Mouse (Mus musculus) stomach, embryonic 14.5 days (tissue): ENCODE data around the gene Tmsb4x. TPM values are rescaled to one million over a fixed set of nuclear protein-coding genes. Genes with fewer than 3 reads are reported as not detected.

Source experiments
- ATAC-seq: fragments of 200-750 bp; cut with Nextera tagmentation; 2 replicates; pipeline ENCODE4 v1.8.0; 2017; ENCODE audit warnings: low read depth, moderate TSS enrichment; ENCODE audit not compliant: insufficient number of reproducible peaks, insufficient read depth, low FRiP score
- H3K27ac ChIP-seq: fragments of 300-500 bp; sonication (generic); 2 replicates; pipeline ENCODE4 v1.5.1; 2014; ENCODE audit warnings: mild to moderate bottlenecking, low read length, moderate library complexity, mixed read lengths
- H3K27me3 ChIP-seq: fragments of 300-500 bp; sonication (generic); 2 replicates; pipeline ENCODE4 v1.6.1; 2014; ENCODE audit warnings: low read length, control low read depth, mixed read lengths; ENCODE audit not compliant: control insufficient read depth, insufficient read depth
- H3K36me3 ChIP-seq: fragments of 300-500 bp; sonication (generic); 2 replicates; pipeline ENCODE4 v1.6.1; 2014; ENCODE audit warnings: mild to moderate bottlenecking, control low read depth, low read length, moderate library complexity, mixed read lengths; ENCODE audit not compliant: control insufficient read depth, insufficient read depth
- H3K4me1 ChIP-seq: fragments of 300-500 bp; sonication (generic); 2 replicates; pipeline ENCODE4 v1.6.1; 2014; ENCODE audit warnings: low read length, control low read depth, mixed read lengths; ENCODE audit not compliant: control insufficient read depth, insufficient read depth
- H3K4me2 ChIP-seq: fragments of 300-500 bp; sonication (generic); replicated peaks from 2 replicates; pipeline ENCODE4 v1.6.1; 2014; ENCODE audit warnings: low read depth, low read length, control low read depth
- H3K4me3 ChIP-seq: fragments of 300-500 bp; sonication (generic); 2 replicates; pipeline ENCODE4 v1.5.1; 2014; ENCODE audit warnings: low read depth, low read length, control low read depth
- H3K9ac ChIP-seq: fragments of 300-500 bp; sonication (generic); replicated peaks from 2 replicates; pipeline ENCODE4 v1.6.1; 2014; ENCODE audit warnings: low read depth, mild to moderate bottlenecking, control low read depth, low read length, moderate library complexity, mixed read lengths
- H3K9me3 ChIP-seq: fragments of 300-500 bp; sonication (generic); 2 replicates; pipeline ENCODE4 v1.6.1; 2016; ENCODE audit warnings: low read depth, low read length, control low read depth; ENCODE audit not compliant: control insufficient read depth
- WGBS: fragments of 180-500 bp; shearing (Covaris S2); extraction: QIAGEN DNeasy Blood & Tissue Kit; methylation state at CpG from one replicate; pipeline ENCODE4 v1.1.7; 2014; 5-methylcytosine and 5-hydroxymethylcytosine counted together
- polyA plus RNA-seq: library from polyadenylated mRNA; unstranded; fragments of >200 nt; fragmentation: Nextera tagmentation; extraction: Ambion mirVana; gene quantifications from 2 replicates; pipeline ENCODE4 v1.2.1, GENCODE M21; 2014

The Tmsb4x gene
- 5,407 TPM in 2 replicates for polyA plus RNA-seq

DNA sequence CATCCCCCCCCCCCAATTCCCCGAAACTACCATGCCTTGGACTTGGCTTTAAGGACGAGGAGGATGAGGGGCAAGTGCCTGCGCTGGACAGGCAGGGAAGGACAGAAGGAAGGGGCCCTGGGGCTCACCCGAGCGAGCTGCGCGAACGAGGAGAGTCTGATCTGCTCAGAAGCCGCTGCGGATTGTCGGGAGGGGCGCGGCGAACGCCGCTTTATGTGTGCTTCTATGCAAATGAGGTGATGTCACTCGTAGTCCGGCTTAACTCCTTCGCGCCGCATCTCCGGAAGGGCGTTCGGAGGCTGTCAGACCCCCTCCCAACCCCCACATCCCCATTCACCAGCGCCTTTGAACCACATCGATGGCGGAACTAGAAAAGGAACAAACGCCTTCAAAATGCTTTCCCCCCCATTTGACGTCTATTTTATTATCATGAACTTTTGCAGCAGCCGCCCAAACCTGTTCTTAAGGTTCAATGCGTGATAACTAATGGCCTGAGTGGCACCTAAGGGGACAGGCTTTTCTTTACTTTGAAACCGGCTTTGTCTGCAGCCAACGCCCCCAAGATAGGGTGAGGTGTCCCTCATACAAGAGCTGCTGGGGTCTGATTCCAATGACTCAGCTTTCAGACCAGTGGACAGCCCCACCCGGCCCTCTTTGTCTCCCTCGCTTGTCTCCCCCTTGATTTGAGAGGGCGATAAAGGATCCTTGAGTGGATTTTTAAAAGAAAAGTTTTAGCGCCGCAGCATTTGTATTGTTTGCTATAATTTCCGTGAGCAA is at the start of gene Tmsb4x:
TSS of gene Tmsb4x (minus strand) at position 338 of the 777 bp plus-strand sequence.
- peak within 1 kb of the TSS; percentile 51 for H3K4me3 ChIP-seq
- no peaks in the 10 kb centered on the region for H3K9me3 ChIP-seq
- no peaks in the 10 kb centered on the region for H3K4me1 ChIP-seq
- peak within 1 kb of the TSS; percentile 49 for H3K4me2 ChIP-seq
- H3K27me3 ChIP-seq = no peaks in the 10 kb centered on the region
- peak within 1 kb of the TSS; percentile 94 for H3K27ac ChIP-seq
- 22% methylated on average over 39 of the region's 39 CpGs for WGBS
- peak; percentile 90 for ATAC-seq
- peaks cover 4% of the 10 kb centered on the region; the same call in 1 of the 2 replicates for H3K36me3 ChIP-seq
- peak within 1 kb of the TSS; percentile 73 for H3K9ac ChIP-seq

DNA sequence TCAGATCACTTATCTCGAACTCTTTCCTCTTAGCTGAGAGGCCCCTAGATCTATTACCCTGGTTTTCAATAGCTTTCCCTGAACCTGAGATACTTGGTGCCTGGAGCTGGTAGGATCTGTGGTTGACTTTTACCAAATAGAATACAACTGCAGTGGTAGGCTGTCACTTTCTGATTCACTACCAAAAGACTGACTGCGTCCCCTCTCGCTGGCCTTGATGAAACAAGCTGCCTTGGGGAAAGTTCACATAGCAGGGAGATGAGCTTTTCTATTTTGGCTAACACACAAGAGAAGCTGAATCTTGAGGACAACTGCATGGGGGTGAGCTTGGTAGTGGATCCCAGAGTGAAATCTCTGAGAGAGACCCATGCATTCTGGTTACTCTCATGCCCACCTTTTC is 32.6 kb upstream of the Tmsb4x start:
- no peaks in the 10 kb centered on the region for H3K36me3 ChIP-seq
- H3K9me3 ChIP-seq = no peaks in the 10 kb centered on the region
- no peak for ATAC-seq
- no peak overlapping the region for H3K4me3 ChIP-seq
- no peak overlapping the region for H3K27ac ChIP-seq
- H3K4me1 ChIP-seq = no peaks in the 10 kb centered on the region
- H3K9ac ChIP-seq = no peak overlapping the region
- WGBS = 96% methylated on average over 3 of the region's 3 CpGs
- H3K4me2 ChIP-seq = no peak overlapping the region
- H3K27me3 ChIP-seq = no peaks in the 10 kb centered on the region

DNA sequence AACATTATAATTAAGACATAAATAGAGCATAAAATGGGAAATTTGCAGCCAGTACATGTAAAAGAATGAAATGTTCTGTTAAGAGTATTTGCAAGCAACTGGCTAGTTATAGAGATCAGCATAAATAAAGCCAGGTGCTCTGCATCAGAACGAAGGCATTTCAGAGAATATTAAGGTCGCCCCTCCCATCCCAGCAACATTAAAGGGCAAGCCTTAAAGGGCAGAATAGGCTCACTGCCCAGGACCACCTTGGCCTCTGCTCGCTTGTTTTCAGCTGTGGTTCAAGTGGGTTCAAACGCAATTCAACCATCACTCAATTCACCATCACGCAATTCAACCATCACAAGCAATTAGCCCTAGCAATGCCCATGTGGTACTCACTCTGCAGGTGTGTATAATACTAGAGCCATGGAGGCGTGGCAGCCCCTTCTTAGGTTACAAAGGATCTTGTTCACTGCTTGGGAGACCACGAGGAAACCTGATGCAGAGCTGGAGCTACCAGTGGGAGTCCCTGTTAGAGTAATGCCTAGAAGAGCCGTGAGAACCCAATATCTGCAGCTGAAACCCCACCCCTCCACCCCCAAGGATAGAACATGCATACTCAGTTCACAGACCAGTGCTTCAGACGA is 30.3 kb upstream of the Tmsb4x start:
- ATAC-seq = no peak
- H3K9ac ChIP-seq = no peak overlapping the region
- H3K4me3 ChIP-seq = no peak overlapping the region
- 60% methylated on average over 9 of the region's 9 CpGs for WGBS
- H3K9me3 ChIP-seq = no peaks in the 10 kb centered on the region
- no peaks in the 10 kb centered on the region for H3K4me1 ChIP-seq
- H3K36me3 ChIP-seq = no peaks in the 10 kb centered on the region
- H3K4me2 ChIP-seq = no peak overlapping the region
- no peaks in the 10 kb centered on the region for H3K27me3 ChIP-seq
- no peak overlapping the region for H3K27ac ChIP-seq

DNA sequence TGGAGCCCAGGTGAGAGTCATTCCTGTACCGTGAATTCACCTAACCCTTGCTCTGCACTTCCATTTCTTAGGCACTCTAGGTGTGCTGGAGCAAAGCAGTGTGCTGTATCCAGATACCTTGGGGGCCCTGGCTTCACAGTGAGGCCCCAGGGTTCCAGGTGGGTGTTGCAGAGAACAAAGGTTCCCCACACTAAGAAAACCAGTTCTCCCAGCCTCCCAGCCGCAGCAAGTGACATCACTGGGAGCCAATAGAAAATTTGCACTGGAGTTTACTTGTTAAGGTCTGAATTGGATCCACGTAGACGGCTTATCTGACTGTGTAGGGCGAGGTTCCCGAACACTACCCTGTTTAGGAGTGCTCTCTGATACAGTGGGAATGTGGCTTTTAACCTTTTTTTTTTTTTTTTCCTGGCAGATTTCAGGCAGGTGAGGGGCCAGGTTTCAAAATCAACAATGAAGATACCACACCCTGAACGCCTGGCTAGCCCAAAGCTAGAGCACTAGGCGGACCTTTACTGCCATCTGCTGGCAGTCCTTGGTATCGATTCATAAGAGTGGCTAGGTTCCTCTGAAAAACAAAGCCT is 24.1 kb upstream of the Tmsb4x start:
- ATAC-seq = peak; percentile 95
- H3K4me2 ChIP-seq = no peak overlapping the region
- H3K9me3 ChIP-seq = no peaks in the 10 kb centered on the region
- H3K27ac ChIP-seq = peak overlapping the region; percentile 71; the same call in 1 of the 2 replicates
- WGBS = 32% methylated on average over 9 of the region's 9 CpGs
- no peaks in the 10 kb centered on the region for H3K27me3 ChIP-seq
- H3K9ac ChIP-seq = no peak overlapping the region
- H3K36me3 ChIP-seq = no peaks in the 10 kb centered on the region
- no peaks in the 10 kb centered on the region for H3K4me1 ChIP-seq
- H3K4me3 ChIP-seq = no peak overlapping the region

DNA sequence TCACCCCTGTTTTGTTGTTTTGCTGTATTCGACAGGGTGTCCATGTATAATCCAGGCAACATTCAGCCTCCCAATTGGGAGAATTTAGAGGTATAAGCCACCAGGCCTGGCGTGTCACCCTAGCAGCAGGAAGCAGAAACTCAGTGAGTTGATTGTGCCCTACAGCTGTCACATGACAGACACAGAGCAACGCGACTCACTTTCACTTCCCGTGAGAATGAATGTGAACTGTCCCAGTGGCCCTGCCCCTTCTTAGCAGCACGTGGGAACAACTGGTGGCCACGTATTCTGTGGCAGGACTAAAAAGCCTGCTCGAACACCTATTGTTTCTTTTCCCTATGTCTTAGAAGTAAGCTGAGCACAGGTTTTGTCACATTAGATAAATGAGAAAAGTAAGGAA is 22.0 kb upstream of the Tmsb4x start:
- no peaks in the 10 kb centered on the region for H3K4me1 ChIP-seq
- 58% methylated on average over 8 of the region's 8 CpGs for WGBS
- H3K4me2 ChIP-seq = no peak overlapping the region
- peak overlapping the region; percentile 52; the same call in 1 of the 2 replicates for H3K27ac ChIP-seq
- no peak overlapping the region for H3K9ac ChIP-seq
- no peaks in the 10 kb centered on the region for H3K27me3 ChIP-seq
- no peak overlapping the region for H3K4me3 ChIP-seq
- no peaks in the 10 kb centered on the region for H3K36me3 ChIP-seq
- no peaks in the 10 kb centered on the region for H3K9me3 ChIP-seq
- ATAC-seq = no peak

DNA sequence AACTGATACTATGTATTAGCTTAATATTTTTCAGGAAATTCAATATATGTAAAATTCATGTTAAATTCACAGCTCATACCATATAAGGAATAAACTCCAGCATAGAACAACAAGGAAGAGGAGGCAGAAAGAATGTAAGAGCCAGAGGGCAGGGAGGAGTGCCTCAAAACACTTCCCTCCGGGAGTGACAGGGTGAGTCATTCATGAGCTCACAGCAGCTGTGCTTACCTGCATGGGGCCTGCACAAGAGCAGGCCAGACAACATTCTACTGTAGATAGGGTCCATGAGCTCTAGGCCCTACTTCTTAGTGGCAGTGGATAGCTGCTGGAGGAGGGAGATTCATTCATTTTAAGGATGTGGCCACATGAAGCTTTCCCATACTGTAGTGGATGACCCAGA is 20.7 kb upstream of the Tmsb4x start:
- Histone ChIP-seq H3K9ac (no peak overlapping the region), H3K9me3 (no peaks in the 10 kb centered on the region), H3K4me3 (no peak overlapping the region), H3K4me2 (no peak overlapping the region), H3K4me1 (no peaks in the 10 kb centered on the region), H3K27me3 (no peaks in the 10 kb centered on the region), H3K27ac (no peak overlapping the region), H3K36me3 (no peaks in the 10 kb centered on the region)
- WGBS = 52% methylated on average over 1 of the region's 1 CpGs
- ATAC-seq = no peak

DNA sequence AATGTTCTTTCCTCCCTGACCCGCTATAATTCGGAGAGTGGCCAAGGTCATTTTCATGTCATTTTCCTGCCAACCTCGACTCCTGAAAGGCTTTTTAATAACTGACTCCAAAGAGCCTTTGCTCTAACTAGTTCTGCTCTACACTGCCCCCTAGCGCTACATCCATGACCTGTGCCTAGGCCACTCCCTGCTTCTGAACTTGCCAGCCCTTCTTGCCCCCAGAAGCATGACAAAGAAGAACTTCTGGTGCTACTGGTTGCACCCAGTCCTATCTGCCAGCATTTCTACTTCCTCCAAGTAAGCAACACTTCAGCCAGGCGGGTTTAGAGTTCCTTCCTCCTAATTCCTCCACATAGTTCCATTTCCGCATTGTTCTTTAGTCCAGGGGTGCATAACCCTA is 20.1 kb upstream of the Tmsb4x start:
- no peak overlapping the region for H3K4me2 ChIP-seq
- no peaks in the 10 kb centered on the region for H3K9me3 ChIP-seq
- WGBS = 44% methylated on average over 6 of the region's 6 CpGs
- H3K36me3 ChIP-seq = no peaks in the 10 kb centered on the region
- H3K27ac ChIP-seq = no peak overlapping the region
- H3K4me3 ChIP-seq = no peak overlapping the region
- no peaks in the 10 kb centered on the region for H3K4me1 ChIP-seq
- no peaks in the 10 kb centered on the region for H3K27me3 ChIP-seq
- ATAC-seq = no peak
- no peak overlapping the region for H3K9ac ChIP-seq

DNA sequence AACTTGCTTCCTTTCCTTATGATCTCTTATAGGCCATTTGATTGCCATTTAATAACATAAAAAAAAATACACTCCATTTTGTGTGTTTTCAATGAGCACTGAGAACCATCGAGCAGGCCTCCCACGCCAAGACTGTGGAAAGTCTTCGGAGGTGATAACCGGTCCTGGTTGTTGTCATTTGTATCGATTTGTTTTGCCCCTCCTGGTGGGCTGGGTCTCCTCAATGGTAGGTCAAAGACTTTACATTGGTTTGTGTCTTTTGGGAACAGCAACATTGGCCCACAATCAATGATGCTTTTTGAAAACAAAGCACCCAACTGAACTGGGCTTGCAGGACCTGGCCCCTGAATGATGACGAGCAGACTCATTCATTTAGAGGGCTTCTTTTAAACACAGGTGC is 18.6 kb upstream of the Tmsb4x start:
- Histone ChIP-seq H3K27ac (no peak overlapping the region), H3K4me3 (no peak overlapping the region), H3K27me3 (no peaks in the 10 kb centered on the region), H3K36me3 (no peaks in the 10 kb centered on the region), H3K9ac (no peak overlapping the region), H3K4me1 (no peaks in the 10 kb centered on the region), H3K9me3 (no peaks in the 10 kb centered on the region), H3K4me2 (no peak overlapping the region)
- 90% methylated on average over 6 of the region's 6 CpGs for WGBS
- ATAC-seq = no peak
